Mouse (Mus musculus): ENCODE measurements at regions not wholly inside any gene's neighbourhood (a gene's known extent, or its start where the extent isn't known, plus 50 kb on each side); places are given as distances from the start of the nearest gene placed in this dataset.

DNA sequence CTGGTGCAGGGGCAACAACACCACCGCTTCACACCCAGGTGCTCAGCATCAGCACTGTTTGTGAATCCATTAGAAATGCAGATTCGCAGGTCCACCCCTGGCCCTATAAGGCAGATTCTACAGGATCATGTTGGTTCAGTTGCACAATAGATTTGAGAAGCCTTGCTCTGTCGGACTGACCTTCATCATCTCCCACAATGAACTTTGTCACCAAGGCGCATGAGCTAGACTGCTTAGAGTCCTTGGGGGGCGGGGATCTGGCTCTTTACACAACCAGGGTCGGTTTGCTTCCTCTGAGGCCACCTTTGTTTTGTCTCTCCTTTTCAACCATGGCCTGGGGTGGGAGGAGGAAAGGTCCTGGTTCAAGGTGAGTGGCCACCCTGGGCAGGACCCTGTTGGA is 209.7 kb downstream of the Igsf11 start:
- DNase-seq (ENCODE audit: extremely low read depth, low read depth), result no peak

DNA sequence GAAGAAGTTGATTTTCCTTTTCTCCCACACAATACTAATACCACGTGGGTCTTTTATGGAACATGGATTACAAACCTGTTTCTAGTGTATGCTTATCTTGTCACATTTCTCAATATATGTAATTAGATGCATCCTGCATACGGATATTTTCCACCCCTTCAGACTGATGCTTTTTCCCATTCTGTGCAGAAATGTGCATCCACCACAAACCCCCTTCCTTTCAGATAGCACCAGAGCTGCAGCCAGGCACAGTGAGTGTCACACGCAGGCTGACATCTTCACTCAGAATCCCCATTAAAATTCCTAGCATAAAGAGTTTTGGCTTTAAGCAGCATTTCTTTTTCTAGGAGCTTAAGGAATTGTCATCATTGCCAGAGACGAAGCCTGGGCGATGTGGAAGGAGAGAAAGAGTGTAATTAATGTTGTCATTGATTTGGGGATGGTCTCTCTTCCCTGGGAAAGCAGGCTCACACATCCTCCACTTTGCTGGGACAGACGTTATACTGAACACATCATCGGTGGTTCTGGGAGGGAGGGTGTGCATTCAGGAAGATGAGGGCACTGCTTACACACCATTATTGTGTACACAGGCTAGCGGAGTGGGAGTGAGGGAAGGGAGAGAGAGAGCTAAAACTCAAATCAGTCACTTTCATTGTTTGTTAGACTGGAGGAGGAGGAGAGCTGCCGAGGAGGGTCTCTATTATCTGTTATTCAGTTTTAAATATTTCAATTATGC is 211.1 kb downstream of the Igsf11 start:
- DNase-seq (ENCODE audit: extremely low read depth, low read depth), result no peak

DNA sequence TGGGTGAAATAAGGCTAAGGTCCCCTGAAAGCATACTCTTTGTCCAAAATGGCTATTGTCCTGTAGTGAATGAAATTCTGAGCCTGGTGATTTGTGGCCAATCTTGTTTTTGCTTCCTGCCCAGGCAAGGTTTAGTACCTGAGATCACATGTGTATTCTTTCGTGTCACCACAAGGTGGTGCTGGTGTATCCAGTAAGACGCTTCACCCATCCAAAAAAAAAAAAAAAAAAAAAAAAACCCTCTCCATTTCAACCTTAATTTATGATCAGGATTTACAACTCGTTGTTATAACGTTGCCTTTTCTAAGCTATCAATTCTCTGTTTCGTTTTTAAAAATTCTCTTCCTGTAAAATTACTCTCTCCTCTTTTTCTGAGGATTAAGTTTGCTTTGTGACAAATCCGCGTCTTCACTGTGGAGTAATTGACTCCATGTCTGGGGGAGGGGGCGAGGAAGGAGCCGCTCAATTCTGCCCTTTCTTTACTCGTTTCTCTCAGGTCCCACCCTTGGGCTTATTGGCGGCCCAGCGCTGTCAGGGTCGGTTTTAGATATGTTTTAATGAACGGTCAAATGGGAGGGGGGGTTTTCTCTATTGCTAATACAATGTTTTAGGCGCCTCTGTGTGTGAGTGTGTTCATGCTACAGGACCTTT is 217.0 kb downstream of the Igsf11 start:
- peak; percentile 36 for DNase-seq (ENCODE audit: extremely low read depth, low read depth)

DNA sequence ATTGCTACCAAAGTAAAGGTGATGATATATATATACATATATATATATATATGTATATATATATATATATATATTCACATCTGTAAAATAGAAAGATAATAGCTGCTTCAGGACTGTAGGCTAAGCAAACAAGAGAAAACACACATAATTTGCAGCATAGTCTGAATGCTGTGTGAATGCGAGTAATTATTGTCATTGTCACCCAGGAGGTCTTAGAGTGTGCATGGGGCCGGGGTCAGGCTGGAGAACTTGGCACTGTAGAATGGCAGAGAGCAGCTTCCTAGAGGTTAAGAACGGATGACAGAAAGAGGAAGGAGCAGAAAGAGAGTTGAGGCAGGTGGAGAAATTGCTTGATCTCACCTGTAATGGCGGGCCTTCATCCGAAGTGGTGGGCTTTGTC is 217.6 kb downstream of the Igsf11 start:
- no peak for DNase-seq (ENCODE audit: extremely low read depth, low read depth)

DNA sequence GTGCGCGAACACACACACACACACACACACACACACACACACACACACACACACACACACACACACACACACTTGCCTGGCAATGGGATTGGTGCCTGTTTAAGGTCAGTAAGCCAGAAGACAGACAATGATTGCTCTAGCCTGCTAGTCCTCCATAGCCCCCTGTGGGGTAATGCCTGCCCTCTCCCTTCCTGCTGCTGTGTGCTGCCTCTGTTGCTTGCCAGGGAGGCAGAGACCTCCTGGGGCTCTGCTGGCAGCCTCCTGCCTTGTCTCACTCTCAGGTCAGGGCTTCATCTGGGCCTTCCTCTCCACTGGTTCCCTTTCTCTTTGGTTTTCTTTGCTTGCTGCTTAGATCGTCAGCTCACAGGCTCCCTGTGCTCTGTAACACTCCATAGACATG is 225.6 kb downstream of the Igsf11 start:
- no peak for DNase-seq (ENCODE audit: extremely low read depth, low read depth)

DNA sequence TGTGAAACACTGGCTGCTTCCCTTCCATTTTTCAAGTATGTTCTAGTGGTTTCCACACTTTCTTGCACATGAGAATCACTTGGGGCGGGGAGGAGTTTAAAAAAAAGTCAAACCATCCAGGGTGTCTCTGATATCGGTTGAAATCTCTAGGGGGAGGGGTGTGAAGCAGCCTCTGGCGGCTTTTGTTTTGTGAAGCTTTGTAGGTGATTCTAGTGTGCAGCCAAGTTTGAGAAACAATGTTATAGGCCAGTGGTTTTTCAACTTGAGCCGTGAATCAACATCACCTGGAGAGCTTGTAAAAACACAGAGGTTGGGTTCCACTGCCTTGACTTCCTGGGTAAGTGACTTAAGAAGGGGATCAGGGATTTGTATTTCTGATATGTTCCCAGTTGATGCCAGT is 227.3 kb downstream of the Igsf11 start:
- no peak for DNase-seq (ENCODE audit: extremely low read depth, low read depth)

DNA sequence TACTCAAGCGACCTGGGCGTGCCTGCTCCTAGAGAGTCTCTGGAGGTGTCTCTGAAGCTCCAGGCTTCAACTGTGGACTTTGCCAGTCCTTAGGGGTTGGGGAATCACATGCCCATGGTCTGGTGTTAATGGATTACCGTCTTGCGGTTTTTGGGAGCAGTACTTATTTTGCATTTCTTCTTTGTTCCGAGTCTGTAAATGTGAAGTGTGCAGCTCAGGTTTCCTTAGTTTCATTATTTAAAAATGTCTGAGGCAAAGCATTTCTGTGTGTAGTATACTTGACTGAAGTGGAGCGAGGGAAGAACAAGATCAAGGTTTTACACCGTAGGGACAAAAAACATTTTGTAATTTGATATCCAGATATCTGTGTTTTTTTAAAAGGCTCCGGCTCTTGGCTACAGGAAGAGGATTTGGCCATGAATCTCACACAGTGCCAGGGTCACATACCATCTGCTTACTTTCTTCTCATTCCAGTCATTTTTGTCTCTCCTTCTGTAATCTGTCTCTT is 231.0 kb downstream of the Igsf11 start:
- no peak for DNase-seq (ENCODE audit: extremely low read depth, low read depth)

DNA sequence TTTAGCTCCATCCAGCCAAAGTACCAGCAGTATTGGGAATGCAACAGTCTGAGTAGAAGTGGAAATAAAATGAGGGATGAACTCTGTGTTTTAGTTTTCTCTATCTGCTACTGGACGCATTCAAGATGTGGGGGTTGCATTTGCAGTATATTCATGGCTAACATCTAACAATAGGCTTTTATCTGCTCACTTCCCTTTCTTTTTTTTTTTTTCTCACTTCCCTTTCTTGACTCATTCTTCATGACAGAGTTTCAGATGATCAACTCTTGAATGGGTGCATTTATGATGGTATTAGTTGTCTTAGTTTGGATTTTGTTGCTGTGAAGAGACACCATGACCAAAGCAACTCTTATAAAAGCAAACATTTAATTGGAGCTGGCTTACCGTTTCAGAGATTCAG is 240.0 kb downstream of the Igsf11 start:
- no peak for DNase-seq (ENCODE audit: extremely low read depth, low read depth)

DNA sequence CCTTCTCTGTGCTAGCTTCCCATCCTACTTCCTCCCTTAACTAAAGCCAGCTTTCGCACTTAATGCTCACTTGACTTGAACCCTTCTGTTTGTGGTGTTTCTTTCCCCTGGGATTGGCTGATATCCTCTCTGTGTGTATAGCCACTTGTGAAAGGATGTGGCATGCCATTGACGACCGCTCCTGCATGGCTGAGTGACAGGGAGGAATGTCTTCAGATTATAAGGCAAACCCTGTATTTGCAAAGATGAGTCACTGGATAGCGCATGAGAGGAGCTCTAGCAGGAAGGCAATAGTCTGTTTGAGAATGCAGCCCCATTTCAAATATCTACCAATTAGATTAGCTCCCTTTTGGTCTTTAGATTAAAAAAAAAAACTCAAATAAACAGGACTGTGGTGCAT is 243.3 kb downstream of the Igsf11 start:
- no peak for DNase-seq (ENCODE audit: extremely low read depth, low read depth)

DNA sequence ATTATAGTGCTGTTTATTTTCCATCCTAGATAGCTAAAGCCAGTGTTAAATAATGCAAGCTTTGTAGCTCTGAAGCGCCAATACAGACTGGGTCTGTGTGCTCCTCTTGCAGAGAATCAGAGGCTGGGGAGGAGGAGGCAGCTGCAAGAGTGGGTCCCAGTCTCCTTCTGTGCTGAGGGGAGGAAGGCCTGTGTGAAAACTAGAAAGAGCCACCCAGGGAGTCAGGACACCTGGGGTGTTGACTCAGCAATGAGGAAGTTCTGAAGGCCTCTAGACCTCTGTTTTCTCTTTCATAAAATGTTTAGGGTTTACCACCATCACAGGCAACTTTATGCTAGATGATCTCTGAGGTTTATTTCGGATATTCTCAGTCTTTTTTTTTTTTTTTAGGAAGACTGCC is 254.7 kb downstream of the Igsf11 start:
- DNase-seq (ENCODE audit: extremely low read depth, low read depth), result no peak

DNA sequence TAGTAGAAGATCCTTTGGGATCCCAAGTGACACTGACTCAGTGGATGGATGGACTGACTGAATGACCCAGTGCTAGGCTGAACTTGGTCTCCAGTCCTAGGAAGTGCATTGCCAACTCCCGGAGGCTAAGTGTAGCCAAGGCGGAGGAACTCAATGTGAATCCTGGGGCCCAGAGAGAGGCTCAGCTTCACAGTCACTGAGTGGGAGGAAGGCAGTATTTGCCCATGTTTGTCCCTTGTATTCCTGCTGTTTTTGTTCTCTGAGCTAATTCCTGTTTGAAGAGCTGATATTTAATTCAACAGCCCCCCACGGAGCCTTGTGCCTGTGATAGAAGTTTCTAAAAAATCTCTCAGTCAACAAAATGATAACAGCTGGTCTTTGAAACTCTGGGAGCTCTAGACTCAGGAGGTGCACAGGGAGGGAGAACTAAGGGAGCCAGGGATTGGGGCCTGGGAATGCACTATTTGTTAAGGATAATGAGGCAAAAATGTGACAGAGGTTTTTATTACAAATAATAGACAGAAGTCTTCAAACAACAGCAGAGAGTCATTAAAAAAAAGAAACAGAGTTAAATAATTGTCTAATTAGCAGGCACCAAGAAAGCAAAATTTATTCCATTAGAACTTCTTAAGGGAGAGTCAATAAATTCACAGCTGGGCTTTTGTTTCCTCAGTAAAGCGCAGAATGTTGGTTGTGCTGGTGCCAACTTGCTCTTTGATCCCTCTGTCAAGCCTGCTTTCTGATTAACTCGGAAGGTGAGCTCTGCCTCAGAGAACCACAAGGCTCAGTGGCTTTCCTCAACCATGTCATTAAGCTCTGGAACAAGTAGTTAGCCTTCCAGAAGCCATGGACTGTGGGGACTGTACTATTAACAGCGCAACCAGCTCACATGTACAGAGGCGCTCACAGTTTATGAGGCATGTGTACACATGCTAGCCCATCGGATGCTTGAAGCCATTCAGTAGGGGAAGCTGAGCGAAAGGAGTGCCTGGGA is 259.2 kb downstream of the Igsf11 start:
- DNase-seq (ENCODE audit: extremely low read depth, low read depth), result no peak

DNA sequence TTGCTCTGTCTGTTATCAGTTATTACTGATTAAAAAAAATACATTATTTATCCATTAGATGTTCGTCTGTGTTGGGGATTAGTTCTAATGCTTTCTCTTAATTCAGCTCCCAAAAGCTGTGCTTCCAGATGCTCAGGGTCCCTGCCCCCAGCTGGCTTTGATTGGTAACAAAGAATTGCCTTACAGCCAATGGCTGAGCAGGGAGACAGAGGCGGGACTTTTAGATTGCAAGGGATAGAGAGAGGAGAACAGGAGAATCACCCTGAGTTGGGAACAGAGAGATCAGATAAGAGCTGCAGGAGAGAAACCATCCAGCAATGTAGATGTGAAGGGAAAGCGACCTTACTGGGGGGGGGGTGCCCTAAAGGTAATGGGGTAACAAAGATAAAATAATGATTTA is 266.4 kb downstream of the Igsf11 start:
- no peak for DNase-seq (ENCODE audit: extremely low read depth, low read depth)

DNA sequence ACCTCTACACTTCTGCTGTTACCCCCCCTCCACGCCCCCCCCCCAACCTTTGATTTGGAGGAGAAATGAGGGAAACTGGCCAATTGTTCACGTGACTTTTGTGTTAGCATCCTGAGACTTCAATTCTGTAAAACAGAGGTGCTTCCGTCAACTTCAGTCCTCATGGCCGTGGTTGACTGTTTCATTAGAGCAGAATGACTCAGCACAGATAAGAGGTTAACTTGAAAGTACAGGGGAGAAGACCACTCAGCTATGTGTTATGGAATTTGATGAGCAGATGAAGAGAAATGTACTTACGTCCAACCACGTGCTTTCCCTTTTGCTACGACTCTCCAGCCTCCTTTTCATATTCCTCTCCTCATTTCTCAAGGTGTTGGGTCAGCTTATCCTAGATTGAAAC is 267.3 kb downstream of the Igsf11 start:
- DNase-seq (ENCODE audit: extremely low read depth, low read depth), result peak; percentile 50

DNA sequence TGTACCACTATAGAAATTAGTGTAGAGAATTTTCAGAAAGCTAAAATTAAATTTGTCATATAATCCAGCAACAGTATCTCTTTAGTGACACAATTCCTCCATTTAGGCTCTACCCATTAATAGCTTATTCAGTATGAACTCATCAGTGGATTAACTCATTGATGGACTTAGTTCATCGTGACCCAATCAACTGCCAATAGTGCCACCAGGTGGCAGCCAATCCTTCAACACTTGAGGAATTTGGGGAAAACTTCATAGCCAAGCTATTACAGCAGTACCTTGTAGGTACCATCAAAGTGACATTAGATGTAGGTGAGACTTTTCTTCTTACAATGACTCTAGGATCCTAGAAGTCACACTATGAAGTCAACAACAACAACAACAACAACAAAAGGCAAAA is 270.2 kb downstream of the Igsf11 start:
- no peak for DNase-seq (ENCODE audit: extremely low read depth, low read depth)

DNA sequence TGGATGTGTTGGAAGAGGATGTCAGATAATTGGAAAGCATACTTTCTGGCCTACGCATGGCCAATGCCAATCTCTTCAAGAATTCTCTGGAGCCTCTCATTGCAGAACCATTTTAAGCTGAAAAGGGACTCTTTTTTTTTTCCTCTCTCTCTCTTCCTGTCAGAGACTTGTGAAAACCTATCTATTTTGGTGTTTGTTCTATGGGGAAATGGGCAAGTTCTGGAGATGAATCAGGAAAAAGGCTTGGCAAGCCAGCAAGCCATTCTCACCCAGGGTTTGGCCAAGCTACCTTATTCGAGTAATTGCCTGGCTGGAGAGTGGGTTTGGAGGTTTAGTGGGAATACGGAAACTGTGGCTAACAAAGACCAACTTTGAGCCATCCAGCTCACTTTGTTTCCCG is 299.4 kb downstream of the Igsf11 start:
- no peak for DNase-seq (ENCODE audit: extremely low read depth, low read depth)

DNA sequence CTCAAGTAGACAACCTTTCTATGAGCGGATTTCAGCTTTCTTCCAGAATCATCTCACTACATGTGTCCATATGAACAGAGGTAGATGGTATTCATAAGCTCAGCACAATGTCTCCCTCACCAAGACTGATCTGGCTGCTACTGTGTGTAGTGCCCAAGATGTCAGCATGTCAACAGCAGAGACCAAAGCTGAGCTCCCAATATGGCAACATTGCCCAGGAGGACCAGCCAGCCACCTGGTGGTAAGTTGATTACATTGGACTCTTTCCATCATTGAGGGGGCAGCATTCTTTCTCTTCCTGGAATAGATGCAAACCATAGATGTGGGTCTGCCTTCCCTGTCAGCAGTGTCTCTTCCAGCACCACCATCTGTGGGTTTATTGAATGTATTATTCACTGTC is 303.0 kb downstream of the Igsf11 start:
- DNase-seq (ENCODE audit: extremely low read depth, low read depth), result no peak

DNA sequence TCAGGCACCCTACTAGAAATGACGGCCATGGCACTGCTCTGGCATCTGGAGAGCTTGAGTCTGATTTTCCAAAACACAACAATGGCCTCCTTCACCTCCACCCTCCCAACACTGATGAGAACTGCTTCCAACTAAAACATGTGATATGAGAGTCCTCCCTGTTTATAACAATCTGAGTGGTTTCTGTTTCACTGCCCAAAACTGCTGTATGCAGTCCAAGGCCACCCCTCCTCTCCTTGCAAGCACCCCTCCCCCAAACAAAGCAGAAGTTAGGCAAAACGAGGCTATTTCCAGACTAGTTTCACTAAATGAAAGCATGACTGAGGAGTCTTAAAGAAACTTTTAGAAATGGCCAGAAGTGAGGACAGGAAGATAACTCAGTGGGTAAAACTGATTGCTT is 304.4 kb downstream of the Igsf11 start:
- no peak for DNase-seq (ENCODE audit: extremely low read depth, low read depth)

DNA sequence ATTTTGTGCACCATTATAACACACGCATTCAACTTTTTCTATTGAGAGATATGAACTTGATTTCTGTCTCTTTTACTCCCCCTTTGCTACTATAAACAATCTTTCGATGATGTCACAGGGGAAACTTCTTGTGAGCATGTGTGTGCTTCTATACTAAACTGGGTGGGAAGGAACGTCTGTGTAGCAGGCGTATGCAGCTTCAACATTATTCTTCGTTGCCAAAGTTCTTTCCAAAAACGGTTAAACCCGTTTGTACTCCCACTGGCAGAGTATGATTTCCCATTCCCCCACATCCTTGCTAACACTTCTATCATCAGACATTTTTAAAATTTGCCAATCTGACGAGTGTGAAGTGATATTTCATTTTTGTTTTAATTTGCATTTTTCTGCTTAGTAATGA is 331.1 kb downstream of the Igsf11 start:
- DNase-seq (ENCODE audit: extremely low read depth, low read depth), result no peak

DNA sequence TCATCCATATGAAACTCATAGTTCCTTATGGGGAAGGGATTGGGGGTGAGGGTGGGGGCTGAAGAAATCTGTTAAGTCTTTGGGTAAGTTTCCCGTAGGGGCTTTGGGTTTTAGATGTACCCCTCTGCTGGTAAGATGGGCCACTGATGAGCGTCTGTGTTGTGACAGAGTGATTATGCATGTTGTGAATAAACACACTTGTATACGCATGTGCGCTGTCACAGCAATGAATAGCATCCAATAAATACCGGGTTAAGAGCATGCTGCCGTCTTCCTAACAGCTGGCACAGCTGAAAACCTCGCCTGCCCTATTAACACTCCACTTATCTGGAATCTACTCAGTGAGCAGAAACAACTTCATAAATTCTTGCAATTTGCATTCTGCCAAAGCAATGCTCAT is 337.0 kb downstream of the Igsf11 start:
- DNase-seq (ENCODE audit: extremely low read depth, low read depth), result no peak

DNA sequence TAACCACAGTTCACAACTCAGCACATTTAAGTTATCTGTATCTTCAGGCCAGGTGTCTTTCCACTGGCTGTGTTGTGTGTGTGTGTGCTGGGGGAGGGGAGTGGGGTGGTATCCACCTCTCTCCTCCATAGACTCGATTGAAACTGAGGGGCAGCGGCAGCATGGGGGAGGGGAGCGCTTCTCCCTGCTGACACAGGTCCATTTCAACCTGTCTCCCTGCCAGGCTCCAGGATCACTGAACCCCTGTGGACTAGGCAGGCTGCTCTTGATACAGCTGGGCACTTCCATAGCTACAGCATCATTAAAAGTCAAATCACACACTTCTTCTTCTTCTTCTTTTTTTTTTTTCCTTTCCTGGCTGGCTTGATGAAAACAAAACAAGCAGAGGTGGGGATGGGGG is 338.0 kb downstream of the Igsf11 start:
- DNase-seq (ENCODE audit: extremely low read depth, low read depth), result no peak

DNA sequence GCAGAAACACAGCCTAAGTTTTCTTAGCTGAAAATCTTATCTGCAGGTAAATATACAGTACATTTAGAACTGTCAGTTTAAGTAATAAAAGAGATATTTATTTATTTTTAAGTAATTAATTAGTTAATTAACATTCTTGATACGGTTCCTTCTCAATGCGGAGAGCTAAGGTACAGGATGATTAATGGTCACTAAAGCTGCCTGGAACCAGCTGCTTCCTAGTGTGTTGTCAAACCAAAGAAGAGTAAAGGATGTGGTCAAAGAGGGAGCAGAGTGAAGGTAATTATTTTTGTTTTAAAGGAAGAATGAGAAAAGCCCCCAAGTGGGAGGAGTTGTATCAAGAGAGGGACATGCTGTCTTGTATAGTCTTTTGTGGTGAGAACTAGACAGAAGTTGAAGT is 341.8 kb downstream of the Igsf11 start:
- no peak for DNase-seq (ENCODE audit: extremely low read depth, low read depth)

DNA sequence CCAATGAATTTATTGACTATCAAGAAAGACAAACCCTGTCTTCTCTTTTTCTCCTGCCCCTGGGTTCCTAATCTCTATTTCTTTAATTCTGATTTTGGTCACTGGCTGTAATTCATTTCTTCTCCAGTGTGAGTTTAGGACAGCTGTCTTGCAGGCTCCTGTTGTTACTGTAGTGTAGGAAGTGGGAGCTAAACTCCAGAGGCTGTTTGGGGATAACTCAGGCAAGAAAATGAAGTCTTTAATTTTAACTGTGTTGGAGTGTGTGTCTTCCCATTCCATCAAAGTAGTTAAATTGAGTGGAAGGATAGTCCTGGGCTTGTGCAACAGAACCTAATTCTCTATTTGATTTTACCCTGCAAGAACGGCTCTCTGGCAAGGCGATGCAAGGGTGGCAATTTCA is 381.0 kb downstream of the Igsf11 start:
- DNase-seq (ENCODE audit: extremely low read depth, low read depth), result no peak

All from MEL-GATA-1-ER (cell line).